Comparison of ENCODE assay signal across 10 mouse cellular contexts in genomic region chr3:152483800-152484199, GRCm38 (mm10).
DNase-seq lines count a peak whose midpoint lies in the region; ATAC-seq and TF ChIP-seq lines count a peak whose summit lies in the region.
"Had no signal": no experiment of that assay in that cellular context is flagged by ENCODE, and none has a peak within 500 bp of the region (broad histone marks: within the 10 kb centered on the region; RNA-seq: fewer than 3 reads in every experiment).

No protein-coding gene starts in this region.

- WGBS in intestine, embryonic 14.5 days: 27% methylated on average over 7 of the region's 7 CpGs
- WGBS in intestine, embryonic 16.5 days: 34% methylated on average over 7 of the region's 7 CpGs
- 44% methylated on average over 7 of the region's 7 CpGs for WGBS in forebrain, embryonic 13.5 days
- WGBS in limb, embryonic 13.5 days: 38% methylated on average over 7 of the region's 7 CpGs

- no peak overlapping the region for H3K9ac ChIP-seq in intestine, embryonic 14.5 days (ENCODE audit: low read length)
- H3K9ac ChIP-seq in intestine, embryonic 16.5 days (ENCODE audit: low read depth, low read length): no peak overlapping the region
- H3K9ac ChIP-seq in forebrain, embryonic 13.5 days: no peak overlapping the region
- H3K9ac ChIP-seq in limb, embryonic 13.5 days: no peak overlapping the region
- H3K9ac ChIP-seq: liver, embryonic 15.5 days had no signal

- no peak for DNase-seq in intestine, embryonic 14.5 days (ENCODE audit: low spot score)
- DNase-seq in Patski (ENCODE audit: low read depth, low spot score): no peak
- no peak for DNase-seq in right cerebral cortex, postnatal 36 days (ENCODE audit: low spot score in 2 of 2)
- no peak for DNase-seq in adrenal gland, adult 2 months
- no peak for DNase-seq in left cerebral cortex, adult 11 months (ENCODE audit: low spot score)
- DNase-seq: thymus, postnatal 25 days had no signal

- H3K4me3 ChIP-seq in intestine, embryonic 14.5 days (ENCODE audit: low read depth, low read length): no peak overlapping the region
- no peak overlapping the region for H3K4me3 ChIP-seq in intestine, embryonic 16.5 days (ENCODE audit: low read length)
- no peak overlapping the region for H3K4me3 ChIP-seq in forebrain, embryonic 13.5 days
- no peak overlapping the region for H3K4me3 ChIP-seq in limb, embryonic 13.5 days
- H3K4me3 ChIP-seq: liver, embryonic 15.5 days had no signal

- H3K4me1 ChIP-seq in intestine, embryonic 14.5 days (replicated peaks; ENCODE audit: control insufficient read depth, insufficient read depth, low read length): peaks cover 8% of the 10 kb centered on the region
- peaks cover 6% of the 10 kb centered on the region; the same call in 1 of the 2 replicates for H3K4me1 ChIP-seq in intestine, embryonic 16.5 days (ENCODE audit: control insufficient read depth, insufficient read depth, low read length)
- peaks cover 11% of the 10 kb centered on the region for H3K4me1 ChIP-seq in forebrain, embryonic 13.5 days
- H3K4me1 ChIP-seq in limb, embryonic 13.5 days: peaks cover 26% of the 10 kb centered on the region

- no peaks in the 10 kb centered on the region for H3K36me3 ChIP-seq in intestine, embryonic 14.5 days (ENCODE audit: control insufficient read depth, insufficient read depth, low read length)
- H3K36me3 ChIP-seq in intestine, embryonic 16.5 days (ENCODE audit: control insufficient read depth, insufficient read depth, low read length): no peaks in the 10 kb centered on the region
- no peaks in the 10 kb centered on the region for H3K36me3 ChIP-seq in forebrain, embryonic 13.5 days (ENCODE audit: poor library complexity, severe bottlenecking)
- no peaks in the 10 kb centered on the region for H3K36me3 ChIP-seq in limb, embryonic 13.5 days
- H3K36me3 ChIP-seq: liver, embryonic 15.5 days had no signal

- no peaks in the 10 kb centered on the region for H3K27me3 ChIP-seq in intestine, embryonic 14.5 days (replicated peaks; ENCODE audit: control insufficient read depth, insufficient read depth, low read length)
- H3K27me3 ChIP-seq in intestine, embryonic 16.5 days (replicated peaks; ENCODE audit: control insufficient read depth, insufficient read depth, low read length): no peaks in the 10 kb centered on the region
- H3K27me3 ChIP-seq in Patski: no peaks in the 10 kb centered on the region
- H3K27me3 ChIP-seq in forebrain, embryonic 13.5 days: no peaks in the 10 kb centered on the region
- H3K27me3 ChIP-seq in limb, embryonic 13.5 days: no peaks in the 10 kb centered on the region
- H3K27me3 ChIP-seq: liver, embryonic 15.5 days had no signal

- POLR2A ChIA-PET in Patski (lab: Charles Lee): interaction anchor here (1.2 to 2.1 kb wide), 2 partner anchors 22 to 25 kb away, joined by 3 to 4 read pairs; no protein-coding TSS in a partner anchor

- peak overlapping the region; percentile 34; the same call in 1 of the 2 replicates for H3K27ac ChIP-seq in intestine, embryonic 14.5 days (ENCODE audit: low read depth)
- no peak overlapping the region; the same call in 1 of the 2 replicates for H3K27ac ChIP-seq in intestine, embryonic 16.5 days (ENCODE audit: low read length)
- H3K27ac ChIP-seq in forebrain, embryonic 13.5 days: peak overlapping the region; percentile 48
- peak overlapping the region; percentile 82 for H3K27ac ChIP-seq in limb, embryonic 13.5 days
- H3K27ac ChIP-seq: liver, embryonic 15.5 days had no signal

- ATAC-seq in intestine, embryonic 14.5 days (replicated peaks; ENCODE audit: low FRiP score, low TSS enrichment, low read depth): no peak
- ATAC-seq in intestine, embryonic 16.5 days: no peak
- peak; percentile 75 for ATAC-seq in Patski
- ATAC-seq in forebrain, embryonic 13.5 days: no peak
- peak; percentile 9; the same call in 1 of the 2 replicates for ATAC-seq in limb, embryonic 13.5 days (ENCODE audit: low FRiP score, low read depth)

- H3K4me2 ChIP-seq in intestine, embryonic 14.5 days (ENCODE audit: low read length): no peak overlapping the region
- no peak overlapping the region for H3K4me2 ChIP-seq in intestine, embryonic 16.5 days (ENCODE audit: low read depth, low read length)
- no peak overlapping the region for H3K4me2 ChIP-seq in forebrain, embryonic 13.5 days
- peak overlapping the region; percentile 35 for H3K4me2 ChIP-seq in limb, embryonic 13.5 days (replicated peaks)
- H3K4me2 ChIP-seq: liver, embryonic 15.5 days had no signal

- in situ Hi-C loops in Patski (cut with MboI; ENCODE audit: low pct_unique_long_range_greater_than_20kb): no loop called here

- TF ChIP-seq CTCF in Patski (IDR thresholded peaks at IDR 0.05): no peak

- no peaks in the 10 kb centered on the region for H3K9me3 ChIP-seq in intestine, embryonic 14.5 days (ENCODE audit: control insufficient read depth, low read length)
- 0 out of 2 replicates have a peak, but pooled peaks cover 5% of the 10 kb centered on the region for H3K9me3 ChIP-seq in intestine, embryonic 16.5 days (ENCODE audit: control insufficient read depth, low read length)
- no peaks in the 10 kb centered on the region for H3K9me3 ChIP-seq in forebrain, embryonic 13.5 days (replicated peaks)
- H3K9me3 ChIP-seq in limb, embryonic 13.5 days: no peaks in the 10 kb centered on the region
- H3K9me3 ChIP-seq: liver, embryonic 15.5 days had no signal

- CTCF ChIA-PET in Patski (lab: Charles Lee): interaction anchor here (0.8 to 1.6 kb wide), 7 partner anchors 9 to 227 kb away, joined by 3 to 6 read pairs (median 3); no protein-coding TSS in a partner anchor

Comparison
In these comparisons a context has a peak if more than half of its experiments do, and no peak if none do; other contexts are left out.
1. ATAC-seq: peak in Patski (single experiment) and limb, embryonic 13.5 days (single experiment); none in intestine, embryonic 14.5 days (single experiment), intestine, embryonic 16.5 days (single experiment) and forebrain, embryonic 13.5 days (single experiment).